Mouse (Mus musculus) left cerebral cortex, adult 11 months (tissue): ENCODE results near the gene Flad1.
"Not testable (repeated sequence)": the region's sequence is repeated elsewhere in the genome, so short reads cannot be mapped to it uniquely, and the experiment has no call there.

ENCODE experiments used
- DNase-seq: peaks from one replicate; pipeline ENCODE4 v3.0.0; 2022; ENCODE audit warnings: low spot score

Gene Flad1

DNA sequence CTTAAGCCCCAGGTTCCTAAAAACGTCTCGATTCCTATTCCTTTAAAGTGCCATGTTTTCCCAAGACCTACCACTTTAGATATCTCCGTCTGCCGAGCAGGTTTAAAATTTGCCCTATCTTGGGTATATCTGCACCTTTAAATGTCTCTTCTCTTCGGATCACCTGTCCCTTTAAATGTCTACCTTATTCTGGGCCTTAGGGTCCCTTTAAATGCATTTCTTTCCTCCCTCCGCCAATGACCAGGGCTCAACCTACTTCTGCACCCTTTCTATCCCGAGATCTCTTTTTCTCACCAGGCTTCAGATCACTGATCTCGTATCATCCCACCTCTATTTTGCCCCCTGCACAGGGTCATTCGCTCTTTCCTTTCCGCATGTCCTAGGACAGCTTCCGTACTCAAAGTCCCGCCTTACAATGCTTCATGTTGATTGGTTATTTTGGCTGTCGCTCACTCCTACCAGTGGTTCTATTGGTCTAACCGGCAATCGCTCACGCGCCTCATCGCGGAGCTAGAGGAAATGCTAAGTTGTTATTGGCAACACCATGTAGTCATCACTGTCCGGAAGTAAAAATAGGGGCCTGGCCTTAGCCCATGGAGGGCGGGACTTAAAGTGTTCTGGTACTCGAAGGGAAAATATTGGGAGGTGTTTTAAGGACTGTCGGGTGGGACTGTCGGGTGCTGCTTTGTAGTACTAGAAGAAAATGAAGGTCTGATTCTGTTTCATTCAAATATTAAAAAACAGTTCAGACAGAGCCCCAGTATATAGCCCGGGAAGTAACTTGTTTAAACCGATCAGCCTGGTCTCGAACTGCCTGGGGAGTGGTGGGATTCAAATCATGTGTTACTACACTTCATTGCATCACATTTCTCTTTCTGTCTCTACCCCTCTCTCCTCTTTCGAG lies at the start of gene Flad1:
Gene Flad1 (minus strand): TSS at position 381 of the 904 bp plus-strand sequence.
- peak; percentile 100 for DNase-seq

DNA sequence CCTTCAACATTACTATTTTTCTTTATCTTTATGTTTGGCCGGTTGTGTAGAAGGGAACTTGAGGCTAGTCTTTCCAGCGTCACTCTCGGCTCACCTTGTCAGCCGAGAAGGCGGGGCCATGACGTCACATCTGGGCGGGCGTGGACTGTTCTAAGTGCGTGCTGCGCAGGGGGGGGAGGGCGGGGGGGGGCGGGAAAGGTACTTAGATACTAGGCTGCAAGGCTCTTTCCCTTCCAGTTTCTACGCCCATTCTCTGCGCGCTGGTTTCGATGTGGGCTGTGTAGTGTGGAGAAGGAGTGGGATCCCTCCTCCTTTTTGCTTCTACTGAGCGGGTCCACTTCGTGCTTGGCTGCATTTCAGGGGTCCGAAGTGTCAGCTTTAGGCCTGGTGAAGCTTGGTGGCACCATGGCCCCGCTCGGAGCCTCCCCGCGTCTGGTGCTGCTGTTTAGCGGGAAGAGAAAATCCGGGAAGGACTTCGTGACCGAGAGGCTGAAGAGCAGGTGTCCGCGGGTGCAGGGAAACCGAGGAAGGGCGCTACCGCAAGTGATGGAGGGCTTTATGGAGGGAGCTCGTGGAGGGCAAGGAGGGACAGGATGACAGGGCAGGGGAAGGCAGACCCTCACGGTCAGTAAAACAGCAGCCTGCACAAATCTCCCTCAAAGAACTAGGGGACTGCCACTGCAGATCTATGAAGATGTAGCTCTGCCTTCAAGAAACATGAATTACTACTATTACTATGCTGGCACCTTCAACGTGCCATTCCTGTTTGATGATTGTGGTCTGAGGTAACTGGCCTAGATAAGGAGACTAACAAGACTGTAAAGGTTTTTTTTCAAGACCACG lies 47.5 kb upstream of the Flad1 start:
- peak; percentile 86 for DNase-seq

DNA sequence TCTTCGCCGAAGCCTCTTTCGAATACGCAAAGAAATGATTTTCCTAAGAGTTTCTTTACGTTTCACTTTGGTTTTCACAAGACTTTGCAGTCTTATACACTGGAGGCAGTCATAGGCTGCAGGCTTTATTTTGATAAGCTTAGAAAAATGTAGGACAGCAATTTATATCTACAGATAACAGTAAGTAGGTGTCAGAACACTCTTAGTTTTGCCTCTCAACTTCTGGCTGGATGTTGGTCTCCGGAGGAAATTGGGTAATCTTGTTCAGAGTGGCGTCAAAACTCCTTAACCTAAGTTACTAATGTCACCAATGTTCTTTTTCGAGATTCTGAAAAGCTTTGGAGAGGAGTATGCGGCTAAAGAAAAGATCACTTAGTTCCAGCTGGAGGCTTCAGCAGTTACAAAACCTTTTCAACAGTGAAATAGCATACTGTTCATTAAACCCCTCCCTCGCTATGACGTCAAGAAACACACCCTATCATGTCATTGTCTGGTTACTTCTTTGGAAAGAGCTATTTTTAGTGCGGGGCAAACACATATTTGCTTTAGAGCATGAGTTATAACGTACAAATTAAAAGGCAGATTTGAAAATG lies 46.8 kb upstream of the Flad1 start:
- DNase-seq, result no peak

DNA sequence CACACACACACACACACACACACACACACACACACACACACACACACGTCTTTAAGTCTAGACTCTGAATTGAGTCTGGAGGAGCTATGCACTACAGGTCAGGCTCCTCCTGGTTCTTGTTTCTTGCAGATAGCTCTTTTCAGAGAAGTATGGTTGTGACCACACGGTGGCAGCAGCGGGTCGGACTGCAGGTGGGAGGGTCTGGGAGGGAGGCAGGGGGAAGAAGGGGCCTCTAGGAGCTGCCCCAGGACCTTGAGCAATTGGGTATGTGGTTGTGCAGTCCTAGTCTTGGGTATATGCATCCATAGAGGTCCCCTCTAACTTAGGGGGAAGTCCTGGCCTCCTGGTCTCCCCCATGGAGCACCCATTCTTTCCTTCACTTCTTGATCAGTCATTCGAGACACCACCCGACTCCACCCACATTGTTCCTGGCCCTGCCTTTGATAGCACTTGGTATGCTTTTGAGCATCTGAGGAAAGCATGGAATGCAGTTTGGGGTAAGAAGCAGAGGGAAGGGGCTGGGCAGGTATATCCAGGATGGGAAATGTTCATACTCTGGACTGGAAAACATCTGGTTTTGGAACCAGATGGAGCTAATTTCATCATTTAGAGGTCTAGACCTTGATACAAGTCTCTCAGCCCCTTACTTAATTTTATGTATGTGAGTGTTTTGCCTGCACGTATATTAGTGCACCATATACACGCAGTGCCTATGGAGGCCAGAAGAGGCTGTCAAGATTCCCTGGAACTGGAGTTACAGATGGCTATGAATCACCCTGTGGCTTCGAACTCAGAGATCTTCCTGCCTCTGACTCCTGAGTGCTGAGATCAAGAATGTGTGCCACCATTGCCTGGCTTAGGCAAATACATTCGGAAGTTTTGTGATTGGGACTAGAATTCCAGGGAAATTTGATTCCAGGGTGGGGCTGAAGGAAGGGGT lies 45.3 kb upstream of the Flad1 start:
- no peak for DNase-seq

- DNase-seq, result no peak
Observed at GRCm38 (mm10) chr3:89455786-89456285, 44.2 kb upstream of the Flad1 start.

DNA sequence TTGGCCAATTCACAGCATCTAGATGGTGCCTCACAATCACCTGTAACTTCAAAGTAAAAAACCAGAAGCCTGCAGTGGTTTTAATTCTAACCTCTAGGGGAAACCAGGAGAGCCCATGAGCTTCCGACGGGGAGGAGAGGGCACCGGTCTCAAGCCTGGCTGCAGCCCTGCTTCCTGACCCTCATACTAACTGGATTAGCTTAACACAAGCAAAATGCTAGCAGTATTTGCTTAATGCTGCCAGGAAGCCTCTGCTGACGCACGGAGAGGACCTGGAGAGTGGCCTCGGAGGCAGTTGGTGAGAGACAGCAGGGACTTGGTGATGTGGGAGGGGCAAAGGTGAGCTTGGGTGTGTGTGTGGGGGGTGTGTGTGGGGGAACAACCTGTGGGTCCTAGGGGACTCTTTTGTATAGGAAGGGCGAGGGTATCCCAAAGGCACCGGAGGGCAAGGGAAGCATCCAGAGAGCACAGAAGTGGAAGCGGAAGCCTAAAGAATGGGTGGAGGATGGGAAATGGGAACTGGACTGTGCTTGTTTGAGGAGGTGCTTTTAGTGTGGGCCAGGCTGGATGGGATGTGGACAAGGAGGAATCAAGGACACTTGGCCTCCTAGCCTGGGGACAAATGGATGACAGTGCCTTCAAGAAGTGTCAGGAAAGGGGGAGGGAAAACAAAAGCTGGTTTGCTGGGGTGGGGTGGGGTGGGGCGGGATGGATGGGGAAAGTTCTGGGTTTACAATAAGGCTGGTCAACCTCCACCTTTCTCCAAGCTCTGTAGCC lies 42.9 kb upstream of the Flad1 start, which contains the start of gene Pmvk:
Gene Pmvk (plus strand): TSS at position 141 of the 777 bp plus-strand sequence.
- no peak for DNase-seq

DNA sequence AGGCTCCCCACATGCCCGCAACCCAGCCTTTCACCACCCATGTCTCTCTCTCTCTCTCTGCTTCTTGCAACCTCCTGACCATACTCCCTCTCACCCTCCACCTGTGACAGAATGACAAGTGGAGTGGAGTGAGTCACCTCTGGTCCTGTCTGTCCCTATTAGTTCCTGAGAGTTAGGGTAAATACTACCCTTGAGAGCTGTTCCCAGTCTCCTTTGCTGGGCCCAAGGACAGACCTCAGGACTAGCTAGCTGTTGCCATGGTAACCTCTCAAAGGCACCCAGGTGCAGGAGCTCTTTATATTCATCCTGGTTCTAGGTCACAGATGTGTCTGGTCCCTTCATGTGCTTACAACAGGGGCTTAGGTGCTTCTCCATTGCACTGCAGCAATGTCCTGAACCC lies 40.2 kb upstream of the Flad1 start:
- no peak for DNase-seq

- DNase-seq, result no peak
Observed at GRCm38 (mm10) chr3:89449541-89449940, 37.9 kb upstream of the Flad1 start.

DNA sequence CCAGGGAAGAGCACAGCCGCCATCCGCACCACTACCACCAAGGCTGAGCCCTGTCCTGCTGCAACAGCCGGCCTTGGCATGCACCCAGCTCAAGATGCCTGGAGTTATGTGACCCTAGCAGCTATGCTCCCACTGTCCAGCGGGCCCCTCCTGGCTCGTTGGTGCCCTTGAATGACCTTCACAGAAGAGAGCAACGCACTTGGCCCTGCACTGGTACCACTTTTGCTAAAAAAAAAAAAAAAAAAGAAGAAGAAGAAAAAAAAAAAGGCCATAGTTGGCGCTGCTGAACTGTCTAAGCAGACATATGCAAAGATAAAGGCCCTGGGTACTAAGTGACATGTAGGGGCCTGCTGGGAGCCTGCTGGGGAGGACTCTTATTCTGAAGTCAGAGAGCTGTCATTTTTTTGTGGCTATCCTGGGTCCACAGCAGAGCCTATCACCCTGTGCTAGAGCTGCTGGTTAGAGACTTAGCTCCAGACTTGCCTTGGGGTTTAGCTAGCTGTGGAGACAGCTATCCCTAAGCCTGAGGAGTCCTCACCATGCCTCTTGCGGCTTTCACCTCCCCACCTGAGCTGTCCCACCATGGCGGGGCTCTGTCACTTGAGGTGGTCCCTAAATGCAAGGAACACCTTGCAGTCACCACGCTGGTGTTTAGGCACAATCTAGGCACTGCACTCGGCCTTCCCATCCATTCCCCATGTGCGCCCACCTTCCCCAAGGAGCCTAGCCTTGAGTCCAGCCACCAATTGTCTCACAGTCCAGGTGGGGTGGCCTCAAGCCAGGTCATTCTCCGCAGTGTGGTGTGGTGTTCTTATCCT lies 37.3 kb upstream of the Flad1 start:
- no peak for DNase-seq

GRCm38 (mm10) chr3:89440691-89441090 lies 29.0 kb upstream of the Flad1 start:
- no peak for DNase-seq

DNA sequence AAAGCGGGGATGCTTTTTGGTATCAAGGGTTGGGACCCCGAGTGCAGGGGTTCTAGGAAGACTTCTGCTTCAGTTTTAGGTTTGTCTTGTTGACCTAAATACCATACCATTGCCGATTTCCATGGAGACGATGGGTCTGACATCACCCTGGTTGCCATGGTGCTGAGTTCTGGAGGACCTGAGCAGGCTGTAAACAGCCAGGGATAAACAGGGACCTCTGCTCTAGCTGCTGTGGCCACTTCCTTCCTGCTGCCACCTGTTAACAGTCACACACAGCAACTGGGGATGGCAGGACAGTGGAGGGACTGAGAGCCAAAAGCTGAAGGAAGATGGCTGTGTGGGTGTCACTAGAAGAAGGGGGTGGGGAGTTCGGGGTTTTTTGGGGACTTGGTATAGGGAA lies 25.6 kb upstream of the Flad1 start:
- no peak for DNase-seq

GRCm38 (mm10) chr3:89436176-89437113 lies 24.8 kb upstream of the Flad1 start, which contains the start of gene Pbxip1:
TSS of gene Pbxip1 (plus strand) at chr3:89436706.
- no peak for DNase-seq

GRCm38 (mm10) chr3:89435041-89435440 lies 23.4 kb upstream of the Flad1 start:
- DNase-seq, result no peak

DNA sequence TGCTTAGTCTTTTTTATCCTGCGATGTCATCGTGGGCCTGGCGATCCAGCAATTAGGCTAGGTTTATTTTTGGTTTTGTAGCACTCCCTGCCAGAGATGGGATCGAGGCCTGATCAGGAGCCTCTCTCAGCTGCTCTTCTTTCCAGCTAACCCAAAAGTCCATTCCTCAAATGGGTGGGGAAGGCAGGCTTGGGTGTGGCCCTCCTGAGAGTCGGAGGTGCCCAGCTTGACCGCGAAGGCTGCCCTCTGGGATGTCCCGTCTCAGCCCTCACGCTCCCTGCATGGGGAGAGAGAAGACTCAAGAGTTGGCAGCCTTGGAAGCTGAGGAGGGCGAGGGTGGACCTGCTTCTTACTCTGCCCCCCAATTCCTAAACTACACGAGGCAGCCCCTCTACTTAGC lies 22.9 kb upstream of the Flad1 start:
- DNase-seq, result no peak

- no peak for DNase-seq
Observed at GRCm38 (mm10) chr3:89432606-89433005, 20.9 kb upstream of the Flad1 start.

GRCm38 (mm10) chr3:89430171-89431159 lies 18.8 kb upstream of the Flad1 start, which contains the start of gene Pygo2:
TSS of gene Pygo2 (plus strand) at chr3:89430214.
- DNase-seq, result peak; percentile 91

DNA sequence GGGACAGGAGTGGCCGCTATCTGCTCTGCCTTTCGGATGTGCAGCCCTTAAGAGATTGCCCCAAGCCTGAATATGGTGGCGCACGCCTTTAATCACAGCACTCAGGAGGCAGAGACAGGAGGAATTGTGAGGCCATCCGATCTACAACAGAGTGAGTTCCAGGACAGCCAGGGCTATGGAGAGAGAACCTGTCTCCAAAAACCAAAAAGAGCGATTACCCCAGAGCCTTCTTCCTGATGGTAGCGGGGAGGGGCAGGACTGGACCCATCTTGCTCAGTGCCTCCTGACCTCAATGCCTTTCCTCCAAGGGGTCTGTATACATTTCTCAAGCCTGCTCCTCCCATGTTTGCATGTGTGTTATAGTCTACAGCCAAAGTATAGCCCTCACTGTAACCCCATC lies 17.4 kb upstream of the Flad1 start:
- not testable (repeated sequence) for DNase-seq
